Mouse (Mus musculus) heart, embryonic 11.5 days (tissue): Measurements from ENCODE around the gene Dab1. TPM values are rescaled to one million over a fixed set of nuclear protein-coding genes. Genes with fewer than 3 reads are reported as not detected.

Experiments used
- ATAC-seq: fragments of 200-750 bp; cut with Nextera tagmentation; replicated peaks from 2 replicates; pipeline ENCODE4 v1.8.0; 2017; ENCODE audit warnings: moderate library complexity; ENCODE audit not compliant: insufficient number of reproducible peaks, low FRiP score, low TSS enrichment
- H3K27ac ChIP-seq: fragments of 300-500 bp; sonication (generic); 2 replicates; pipeline ENCODE4 v1.5.1; 2014; ENCODE audit warnings: mild to moderate bottlenecking, low read depth, low read length
- H3K27me3 ChIP-seq: fragments of 300-500 bp; sonication (generic); 2 replicates; pipeline ENCODE4 v1.6.1; 2014; ENCODE audit warnings: mild to moderate bottlenecking, low read length, mixed read lengths; ENCODE audit not compliant: control insufficient read depth, insufficient read depth
- H3K36me3 ChIP-seq: fragments of 300-500 bp; sonication (generic); 2 replicates; pipeline ENCODE4 v1.6.1; 2014; ENCODE audit warnings: mild to moderate bottlenecking, low read length, moderate library complexity, mixed read lengths; ENCODE audit not compliant: control insufficient read depth, insufficient read depth
- H3K4me1 ChIP-seq: fragments of 300-500 bp; sonication (generic); 2 replicates; pipeline ENCODE4 v1.6.1; 2014; ENCODE audit warnings: low read length; ENCODE audit not compliant: control insufficient read depth, insufficient read depth
- H3K4me2 ChIP-seq: fragments of 300-500 bp; sonication (generic); 2 replicates; pipeline ENCODE4 v1.6.1; 2014; ENCODE audit warnings: mild to moderate bottlenecking, moderate library complexity
- H3K4me3 ChIP-seq: fragments of 300-500 bp; sonication (generic); 2 replicates; pipeline ENCODE4 v1.5.1; 2014; ENCODE audit warnings: low read depth, low read length
- H3K9ac ChIP-seq: fragments of 300-500 bp; sonication (generic); 2 replicates; pipeline ENCODE4 v1.6.1; 2014; ENCODE audit warnings: mild to moderate bottlenecking, low read depth, low read length, moderate library complexity
- H3K9me3 ChIP-seq: fragments of 300-500 bp; sonication (generic); replicated peaks from 2 replicates; pipeline ENCODE4 v1.6.1; 2016; ENCODE audit warnings: low read length; ENCODE audit not compliant: control insufficient read depth
- WGBS: fragments of 180-500 bp; shearing (Covaris S2); extraction: QIAGEN DNeasy Blood & Tissue Kit; methylation state at CpG from one replicate; pipeline ENCODE4 v1.1.7; 2014; ENCODE audit not compliant: insufficient replicate concordance; 5-methylcytosine and 5-hydroxymethylcytosine counted together
- polyA plus RNA-seq: library from polyadenylated mRNA; unstranded; fragments of >200 nt; fragmentation: Nextera tagmentation; extraction: Ambion mirVana; gene quantifications from 2 replicates; pipeline ENCODE4 v1.2.1, GENCODE M21; 2014

Gene Dab1
- polyA plus RNA-seq, 1 experiment from 2014 or later = 1.9 TPM

- no peak overlapping the region for H3K9ac ChIP-seq
- no peaks in the 10 kb centered on the region for H3K9me3 ChIP-seq
- no peaks in the 10 kb centered on the region for H3K4me1 ChIP-seq
- no peaks in the 10 kb centered on the region for H3K36me3 ChIP-seq
- no peak for ATAC-seq
- WGBS = 79% methylated on average over 5 of the region's 5 CpGs
- H3K4me3 ChIP-seq = no peak overlapping the region
- no peaks in the 10 kb centered on the region for H3K27me3 ChIP-seq
- no peak overlapping the region for H3K27ac ChIP-seq
- H3K4me2 ChIP-seq = no peak overlapping the region
Measured at GRCm38 (mm10) chr4:104206639-104207038, 587.5 kb downstream of the Dab1 start.

GRCm38 (mm10) chr4:104209081-104209480 lies 589.9 kb downstream of the Dab1 start:
- Histone ChIP-seq H3K4me2 (no peak overlapping the region), H3K9me3 (no peaks in the 10 kb centered on the region), H3K27me3 (no peaks in the 10 kb centered on the region), H3K27ac (no peak overlapping the region), H3K4me1 (no peaks in the 10 kb centered on the region), H3K36me3 (no peaks in the 10 kb centered on the region), H3K4me3 (no peak overlapping the region), H3K9ac (no peak overlapping the region)
- 28% methylated on average over 2 of the region's 2 CpGs for WGBS
- no peak for ATAC-seq

- H3K9me3 ChIP-seq = no peaks in the 10 kb centered on the region
- H3K4me3 ChIP-seq = no peak overlapping the region
- H3K27ac ChIP-seq = no peak overlapping the region
- H3K4me2 ChIP-seq = no peak overlapping the region
- H3K4me1 ChIP-seq = no peaks in the 10 kb centered on the region
- no peak for ATAC-seq
- no peaks in the 10 kb centered on the region for H3K36me3 ChIP-seq
- WGBS = 70% methylated on average over 1 of the region's 1 CpGs
- no peak overlapping the region for H3K9ac ChIP-seq
- 0 out of 2 replicates have a peak, but pooled peaks cover 7% of the 10 kb centered on the region for H3K27me3 ChIP-seq
Measured at GRCm38 (mm10) chr4:104210796-104211195, 591.6 kb downstream of the Dab1 start.

GRCm38 (mm10) chr4:104211531-104212455 lies 592.6 kb downstream of the Dab1 start:
- ATAC-seq = no peak
- Histone ChIP-seq H3K27me3 (0 out of 2 replicates have a peak, but pooled peaks cover 7% of the 10 kb centered on the region), H3K4me3 (no peak overlapping the region), H3K9me3 (no peaks in the 10 kb centered on the region), H3K4me2 (no peak overlapping the region), H3K9ac (no peak overlapping the region), H3K27ac (no peak overlapping the region), H3K4me1 (no peaks in the 10 kb centered on the region), H3K36me3 (no peaks in the 10 kb centered on the region)
- WGBS = 59% methylated on average over 9 of the region's 9 CpGs

- Histone ChIP-seq H3K27me3 (peaks cover 7% of the 10 kb centered on the region; the same call in 1 of the 2 replicates), H3K36me3 (no peaks in the 10 kb centered on the region), H3K27ac (no peak overlapping the region), H3K4me1 (peaks cover 7% of the 10 kb centered on the region; the same call in 1 of the 2 replicates), H3K4me3 (no peak overlapping the region), H3K4me2 (no peak overlapping the region), H3K9me3 (no peaks in the 10 kb centered on the region), H3K9ac (no peak overlapping the region)
- no peak for ATAC-seq
- 50% methylated on average over 7 of the region's 7 CpGs for WGBS
Measured at GRCm38 (mm10) chr4:104214724-104215123, 595.6 kb downstream of the Dab1 start.

- Histone ChIP-seq H3K4me2 (no peak overlapping the region), H3K9ac (no peak overlapping the region), H3K4me3 (no peak overlapping the region), H3K9me3 (no peaks in the 10 kb centered on the region), H3K36me3 (no peaks in the 10 kb centered on the region), H3K27ac (no peak overlapping the region), H3K4me1 (peaks cover 7% of the 10 kb centered on the region; the same call in 1 of the 2 replicates), H3K27me3 (peaks cover 7% of the 10 kb centered on the region; the same call in 1 of the 2 replicates)
- ATAC-seq = no peak
- 36% methylated on average over 4 of the region's 4 CpGs for WGBS
Measured at GRCm38 (mm10) chr4:104217336-104217735, 598.2 kb downstream of the Dab1 start.

GRCm38 (mm10) chr4:104218765-104219164 lies 599.6 kb downstream of the Dab1 start:
- Histone ChIP-seq H3K9me3 (no peaks in the 10 kb centered on the region), H3K9ac (no peak overlapping the region), H3K4me3 (no peak overlapping the region), H3K4me1 (peaks cover 7% of the 10 kb centered on the region; the same call in 1 of the 2 replicates), H3K36me3 (no peaks in the 10 kb centered on the region), H3K27ac (no peak overlapping the region), H3K27me3 (peaks cover 7% of the 10 kb centered on the region; the same call in 1 of the 2 replicates), H3K4me2 (no peak overlapping the region)
- no peak for ATAC-seq
- WGBS = 43% methylated on average over 6 of the region's 6 CpGs

GRCm38 (mm10) chr4:104220099-104220498 lies 600.9 kb downstream of the Dab1 start:
- peaks cover 7% of the 10 kb centered on the region; the same call in 1 of the 2 replicates for H3K4me1 ChIP-seq
- H3K27me3 ChIP-seq = peaks cover 1% of the 10 kb centered on the region; the same call in 1 of the 2 replicates
- H3K36me3 ChIP-seq = no peaks in the 10 kb centered on the region
- no peaks in the 10 kb centered on the region for H3K9me3 ChIP-seq
- no peak overlapping the region for H3K27ac ChIP-seq
- no peak overlapping the region for H3K9ac ChIP-seq
- no peak for ATAC-seq
- no peak overlapping the region for H3K4me2 ChIP-seq
- no peak overlapping the region for H3K4me3 ChIP-seq
- WGBS = 5% methylated on average over 3 of the region's 3 CpGs
